Mouse (Mus musculus): ENCODE measurements around the gene Olfr775. TPM values are rescaled to one million over a fixed set of nuclear protein-coding genes. Genes with fewer than 3 reads are reported as not detected.

The Olfr775 gene
- not detected in 2 replicates for polyA plus RNA-seq (2014; fragmentation: Nextera tagmentation; extraction: Ambion mirVana)

- DNase-seq (ENCODE audit: low spot score), result no peak
- Histone ChIP-seq H3K4me1 (ENCODE audit: control insufficient read depth, insufficient read depth, low read length) (no peaks in the 10 kb centered on the region), H3K4me2 (ENCODE audit: low read depth, low read length) (no peak within 1 kb of the TSS), H3K9me3 (replicated peaks; ENCODE audit: control insufficient read depth, low read length) (no peaks in the 10 kb centered on the region), H3K27me3 (ENCODE audit: control insufficient read depth, insufficient read depth, low read length) (no peaks in the 10 kb centered on the region), H3K36me3 (replicated peaks; ENCODE audit: control insufficient read depth, insufficient read depth, low read depth, low read length) (no peaks in the 10 kb centered on the region), H3K9ac (replicated peaks; ENCODE audit: low read length) (no peak within 1 kb of the TSS), H3K4me3 (ENCODE audit: low read depth, low read length) (no peak within 1 kb of the TSS), H3K27ac (replicated peaks; ENCODE audit: low read depth, low read length) (no peak within 1 kb of the TSS)
- no peak for ATAC-seq (replicated peaks; ENCODE audit: insufficient number of reproducible peaks, low FRiP score, low TSS enrichment, low read depth)
- WGBS, result 73% methylated on average over 3 of the region's 3 CpGs
These were observed at the start of gene Olfr775 for GRCm38 (mm10) chr10:129248112-129248511. Gene Olfr775 (plus strand): TSS chr10:129248412.

GRCm38 (mm10) chr10:129230737-129231136, 17.5 kb upstream of the Olfr775 start:
- no peaks in the 10 kb centered on the region for H3K36me3 ChIP-seq (replicated peaks; ENCODE audit: control insufficient read depth, insufficient read depth, low read depth, low read length)
- 88% methylated on average over 1 of the region's 1 CpGs for WGBS

DNA sequence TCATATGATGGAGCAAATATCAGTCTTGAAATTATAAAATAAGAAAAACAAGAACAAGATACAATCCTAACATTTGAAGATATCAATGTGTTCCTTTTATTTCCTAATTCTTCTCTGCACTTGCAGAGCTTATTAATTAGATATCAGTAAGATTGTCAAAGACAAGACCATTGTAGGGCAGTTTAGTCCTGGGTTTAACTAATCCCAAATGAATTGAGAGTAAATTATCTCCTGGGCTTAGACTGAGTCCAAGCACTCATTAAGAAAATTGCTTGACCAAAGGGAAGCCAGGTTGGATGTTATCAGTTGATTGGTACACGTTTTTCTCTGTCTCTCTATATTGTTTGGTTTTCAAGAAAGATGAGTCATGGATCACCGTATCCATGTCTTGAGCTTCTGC, 12.3 kb upstream of the Olfr775 start, which contains the start of gene Olfr774:
Gene Olfr774 (plus strand): TSS at position 301 of the 400 bp plus-strand sequence.
- 68% methylated on average over 2 of the region's 2 CpGs for WGBS
- H3K9me3 ChIP-seq (replicated peaks; ENCODE audit: control insufficient read depth, low read length), result no peaks in the 10 kb centered on the region
- H3K4me3 ChIP-seq (ENCODE audit: low read depth, low read length), result no peak within 1 kb of the TSS
- DNase-seq (ENCODE audit: low spot score), result no peak
- no peak within 1 kb of the TSS for H3K27ac ChIP-seq (replicated peaks; ENCODE audit: low read depth, low read length)
- H3K4me2 ChIP-seq (ENCODE audit: low read depth, low read length), result no peak within 1 kb of the TSS
- ATAC-seq (replicated peaks; ENCODE audit: insufficient number of reproducible peaks, low FRiP score, low TSS enrichment, low read depth), result no peak
- H3K9ac ChIP-seq (replicated peaks; ENCODE audit: low read length), result no peak within 1 kb of the TSS
- H3K36me3 ChIP-seq (replicated peaks; ENCODE audit: control insufficient read depth, insufficient read depth, low read depth, low read length), result no peaks in the 10 kb centered on the region
- no peaks in the 10 kb centered on the region for H3K27me3 ChIP-seq (ENCODE audit: control insufficient read depth, insufficient read depth, low read length)
- H3K4me1 ChIP-seq (ENCODE audit: control insufficient read depth, insufficient read depth, low read length), result no peaks in the 10 kb centered on the region

More at GRCm38 (mm10) chr10:129230737-129231136, 17.5 kb upstream of the Olfr775 start:
- Histone ChIP-seq H3K27ac (replicated peaks; ENCODE audit: low read depth, low read length) (no peak overlapping the region), H3K4me1 (ENCODE audit: control insufficient read depth, insufficient read depth, low read length) (no peaks in the 10 kb centered on the region), H3K4me3 (ENCODE audit: low read depth, low read length) (no peak overlapping the region), H3K27me3 (ENCODE audit: control insufficient read depth, insufficient read depth, low read length) (no peaks in the 10 kb centered on the region), H3K9me3 (replicated peaks; ENCODE audit: control insufficient read depth, low read length) (no peaks in the 10 kb centered on the region), H3K4me2 (ENCODE audit: low read depth, low read length) (no peak overlapping the region), H3K9ac (replicated peaks; ENCODE audit: low read length) (no peak overlapping the region)
- ATAC-seq (replicated peaks; ENCODE audit: insufficient number of reproducible peaks, low FRiP score, low TSS enrichment, low read depth), result no peak
- no peak for DNase-seq (ENCODE audit: low spot score)

- Histone ChIP-seq H3K9me3 (replicated peaks; ENCODE audit: control insufficient read depth, low read length) (no peaks in the 10 kb centered on the region), H3K27me3 (ENCODE audit: control insufficient read depth, insufficient read depth, low read length) (no peaks in the 10 kb centered on the region), H3K36me3 (replicated peaks; ENCODE audit: control insufficient read depth, insufficient read depth, low read depth, low read length) (no peaks in the 10 kb centered on the region), H3K4me2 (ENCODE audit: low read depth, low read length) (no peak within 1 kb of the TSS), H3K4me3 (ENCODE audit: low read depth, low read length) (no peak within 1 kb of the TSS), H3K27ac (replicated peaks; ENCODE audit: low read depth, low read length) (no peak within 1 kb of the TSS), H3K4me1 (ENCODE audit: control insufficient read depth, insufficient read depth, low read length) (no peaks in the 10 kb centered on the region), H3K9ac (replicated peaks; ENCODE audit: low read length) (no peak within 1 kb of the TSS)
- DNase-seq (ENCODE audit: low spot score) (no peak), ATAC-seq (replicated peaks; ENCODE audit: insufficient number of reproducible peaks, low FRiP score, low TSS enrichment, low read depth) (no peak)
These were observed 10.6 kb downstream of the Olfr775 start, which contains the start of gene Olfr776 for GRCm38 (mm10) chr10:129258827-129259226. Gene Olfr776 (plus strand): TSS chr10:129259127.

DNA sequence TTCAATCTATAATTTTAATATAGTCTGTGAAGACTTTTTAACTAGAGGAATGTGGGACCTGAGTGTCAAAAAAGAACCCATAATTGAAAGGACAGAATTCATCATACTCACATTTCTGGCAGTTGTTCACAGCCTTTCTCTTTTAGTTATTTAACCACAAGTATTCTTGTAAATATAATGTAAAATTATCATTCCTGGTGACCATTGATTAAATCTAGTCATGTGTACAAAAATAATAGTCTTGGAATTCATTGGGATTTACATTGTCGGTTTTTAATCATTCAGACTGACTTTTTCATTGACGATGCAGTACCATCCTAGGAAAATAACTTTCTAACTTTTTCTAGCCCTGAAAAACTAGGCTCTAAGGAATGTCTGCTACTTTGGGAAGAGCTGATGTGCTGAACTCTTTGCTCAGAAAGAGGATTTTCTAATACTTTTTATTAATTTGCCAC, 22.9 kb downstream of the Olfr775 start, which contains the start of gene Olfr777:
Gene Olfr777 (minus strand): TSS at position 405 of the 455 bp plus-strand sequence.
- WGBS, result 94% methylated on average over 2 of the region's 2 CpGs
- no peak within 1 kb of the TSS for H3K4me2 ChIP-seq (ENCODE audit: low read depth, low read length)

More for the DNA sequence above, 22.9 kb downstream of the Olfr775 start, which contains the start of gene Olfr777:
- ATAC-seq (replicated peaks; ENCODE audit: insufficient number of reproducible peaks, low FRiP score, low TSS enrichment, low read depth) (no peak), DNase-seq (ENCODE audit: low spot score) (no peak)
- Histone ChIP-seq H3K27me3 (ENCODE audit: control insufficient read depth, insufficient read depth, low read length) (no peaks in the 10 kb centered on the region), H3K9me3 (replicated peaks; ENCODE audit: control insufficient read depth, low read length) (no peaks in the 10 kb centered on the region), H3K9ac (replicated peaks; ENCODE audit: low read length) (no peak within 1 kb of the TSS), H3K27ac (replicated peaks; ENCODE audit: low read depth, low read length) (no peak within 1 kb of the TSS), H3K36me3 (replicated peaks; ENCODE audit: control insufficient read depth, insufficient read depth, low read depth, low read length) (no peaks in the 10 kb centered on the region), H3K4me1 (ENCODE audit: control insufficient read depth, insufficient read depth, low read length) (no peaks in the 10 kb centered on the region), H3K4me3 (ENCODE audit: low read depth, low read length) (no peak within 1 kb of the TSS)

Other genes with a start within 250 kb of the Olfr775 start
- not detected in 2 replicates for gene Olfr763, start 237.6 kb upstream of the Olfr775 start, polyA plus RNA-seq (2014; fragmentation: Nextera tagmentation; extraction: Ambion mirVana)
- not detected in 2 replicates for gene Olfr764-ps1, start 208.5 kb upstream of the Olfr775 start, polyA plus RNA-seq (2014; fragmentation: Nextera tagmentation; extraction: Ambion mirVana)
- gene Olfr765, start 198.4 kb upstream of the Olfr775 start, polyA plus RNA-seq (2014; fragmentation: Nextera tagmentation; extraction: Ambion mirVana), result not detected in 2 replicates
- not detected in 2 replicates for gene Olfr766-ps1, start 179.4 kb upstream of the Olfr775 start, polyA plus RNA-seq (2014; fragmentation: Nextera tagmentation; extraction: Ambion mirVana)
- gene Olfr767, start 165.5 kb upstream of the Olfr775 start, polyA plus RNA-seq (2014; fragmentation: Nextera tagmentation; extraction: Ambion mirVana), result not detected in 2 replicates
- gene Olfr768, start 149.0 kb upstream of the Olfr775 start, polyA plus RNA-seq (2014; fragmentation: Nextera tagmentation; extraction: Ambion mirVana), result not detected in 2 replicates
- not detected in 2 replicates for gene Olfr769, start 130.6 kb upstream of the Olfr775 start, polyA plus RNA-seq (2014; fragmentation: Nextera tagmentation; extraction: Ambion mirVana)
- gene Olfr770, start 109.4 kb upstream of the Olfr775 start, polyA plus RNA-seq (2014; fragmentation: Nextera tagmentation; extraction: Ambion mirVana), result not detected in 2 replicates
- not detected in 2 replicates for gene Olfr771, start 83.7 kb upstream of the Olfr775 start, polyA plus RNA-seq (2014; fragmentation: Nextera tagmentation; extraction: Ambion mirVana)
- not detected in 2 replicates for gene Olfr772, start 70.5 kb upstream of the Olfr775 start, polyA plus RNA-seq (2014; fragmentation: Nextera tagmentation; extraction: Ambion mirVana)
- not detected in 2 replicates for gene Olfr773, start 61.0 kb upstream of the Olfr775 start, polyA plus RNA-seq (2014; fragmentation: Nextera tagmentation; extraction: Ambion mirVana)
- not detected in 2 replicates for gene Olfr774, start 12.2 kb upstream of the Olfr775 start, polyA plus RNA-seq (2014; fragmentation: Nextera tagmentation; extraction: Ambion mirVana)
- not detected in 2 replicates for gene Olfr776, start 10.7 kb downstream of the Olfr775 start, polyA plus RNA-seq (2014; fragmentation: Nextera tagmentation; extraction: Ambion mirVana)
- not detected in 2 replicates for gene Olfr777, start 23.1 kb downstream of the Olfr775 start, polyA plus RNA-seq (2014; fragmentation: Nextera tagmentation; extraction: Ambion mirVana)
- gene Olfr780, start 69.7 kb downstream of the Olfr775 start, polyA plus RNA-seq (2014; fragmentation: Nextera tagmentation; extraction: Ambion mirVana), result not detected in 2 replicates
- not detected in 2 replicates for gene Olfr781, start 80.4 kb downstream of the Olfr775 start, polyA plus RNA-seq (2014; fragmentation: Nextera tagmentation; extraction: Ambion mirVana)
- gene Olfr782, start 100.4 kb downstream of the Olfr775 start, polyA plus RNA-seq (2014; fragmentation: Nextera tagmentation; extraction: Ambion mirVana), result not detected in 2 replicates
- gene Olfr784, start 135.7 kb downstream of the Olfr775 start, polyA plus RNA-seq (2014; fragmentation: Nextera tagmentation; extraction: Ambion mirVana), result not detected in 2 replicates
- gene Olfr785, start 157.0 kb downstream of the Olfr775 start, polyA plus RNA-seq (2014; fragmentation: Nextera tagmentation; extraction: Ambion mirVana), result not detected in 2 replicates
- gene Olfr786, start 178.9 kb downstream of the Olfr775 start, polyA plus RNA-seq (2014; fragmentation: Nextera tagmentation; extraction: Ambion mirVana), result not detected in 2 replicates
- not detected in 2 replicates for gene Olfr787, start 213.4 kb downstream of the Olfr775 start, polyA plus RNA-seq (2014; fragmentation: Nextera tagmentation; extraction: Ambion mirVana)
- gene Olfr788, start 222.6 kb downstream of the Olfr775 start, polyA plus RNA-seq (2014; fragmentation: Nextera tagmentation; extraction: Ambion mirVana), result not detected in 2 replicates
- gene Olfr789, start 236.3 kb downstream of the Olfr775 start, polyA plus RNA-seq (2014; fragmentation: Nextera tagmentation; extraction: Ambion mirVana), result not detected in 2 replicates

Measured in embryonic facial prominence, embryonic 11.5 days (tissue).